11 mouse cellular contexts compared by ENCODE assay signal in genomic region chr6:91221094-91221493, GRCm38 (mm10). TPM values are rescaled to one million over a fixed set of nuclear protein-coding genes. Genes with fewer than 3 reads are reported as not detected.
DNase-seq lines count a peak whose midpoint lies in the region; ATAC-seq and TF ChIP-seq lines count a peak whose summit lies in the region.
"Had no signal": no experiment of that assay in that cellular context is flagged by ENCODE, and none has a peak within 500 bp of the region (broad histone marks: within the 10 kb centered on the region; RNA-seq: fewer than 3 reads in every experiment).

No protein-coding gene starts in this region.

- intact Hi-C loops in left cerebral cortex, postnatal 10 days (cut with DNase I), result no loop called here

- TF ChIP-seq EP300 in lung, postnatal 0 days (IDR thresholded peaks at IDR 0.05), result no peak

- no peak for TF ChIP-seq CTCF in lung, postnatal 0 days (IDR thresholded peaks at IDR 0.05)

- H3K27ac ChIP-seq in forebrain, embryonic 10.5 days, result peak overlapping the region; percentile 22; the same call in 1 of the 2 replicates
- H3K27ac ChIP-seq in forebrain, embryonic 12.5 days, result no peak overlapping the region
- H3K27ac ChIP-seq in lung, postnatal 0 days (ENCODE audit: low read length), result no peak overlapping the region
- H3K27ac ChIP-seq: intestine, embryonic 15.5 days; midbrain, embryonic 10.5 days had no signal

- no peak overlapping the region for H3K4me2 ChIP-seq in forebrain, embryonic 12.5 days
- no peak overlapping the region for H3K4me2 ChIP-seq in lung, postnatal 0 days (replicated peaks; ENCODE audit: low read depth, low read length)
- H3K4me2 ChIP-seq: intestine, embryonic 15.5 days had no signal

- DNase-seq in forebrain, embryonic 10.5 days (ENCODE audit: extremely low spot score, low spot score), result no peak
- DNase-seq in lung, postnatal 4 days, result peak; percentile 48 to 50
- DNase-seq in lung, postnatal 0 days (ENCODE audit: low spot score), result no peak
- DNase-seq in embryo, embryonic 11 days, result peak; percentile 58
- no peak for DNase-seq in layer of hippocampus, adult 9-11 months
- DNase-seq in left cerebral cortex, postnatal 10 days (ENCODE audit: extremely low spot score in 1 of 2, low spot score in 2 of 2), result no peak

- H3K9me3 ChIP-seq in forebrain, embryonic 10.5 days, result no peaks in the 10 kb centered on the region
- no peaks in the 10 kb centered on the region for H3K9me3 ChIP-seq in forebrain, embryonic 12.5 days
- H3K9me3 ChIP-seq in lung, postnatal 0 days (ENCODE audit: low read length), result no peaks in the 10 kb centered on the region
- H3K9me3 ChIP-seq: intestine, embryonic 15.5 days; midbrain, embryonic 10.5 days had no signal

- no peak overlapping the region for H3K4me3 ChIP-seq in forebrain, embryonic 10.5 days
- no peak overlapping the region for H3K4me3 ChIP-seq in forebrain, embryonic 12.5 days (replicated peaks)
- no peak overlapping the region for H3K4me3 ChIP-seq in lung, postnatal 0 days (ENCODE audit: low read depth, low read length)
- H3K4me3 ChIP-seq: intestine, embryonic 15.5 days; midbrain, embryonic 10.5 days had no signal

- H3K9ac ChIP-seq in forebrain, embryonic 12.5 days, result no peak overlapping the region
- H3K9ac ChIP-seq in lung, postnatal 0 days (replicated peaks; ENCODE audit: low read depth), result no peak overlapping the region
- H3K9ac ChIP-seq: intestine, embryonic 15.5 days had no signal

- peaks cover 37% of the 10 kb centered on the region for H3K4me1 ChIP-seq in forebrain, embryonic 10.5 days
- H3K4me1 ChIP-seq in forebrain, embryonic 12.5 days, result no peaks in the 10 kb centered on the region; the same call in 1 of the 2 replicates
- no peaks in the 10 kb centered on the region for H3K4me1 ChIP-seq in lung, postnatal 0 days (ENCODE audit: insufficient read depth, low read depth, low read length)
- H3K4me1 ChIP-seq: intestine, embryonic 15.5 days had no signal

- 0 out of 2 replicates have a peak, but pooled peaks cover under 1% of the 10 kb centered on the region for H3K27me3 ChIP-seq in forebrain, embryonic 10.5 days (ENCODE audit: poor library complexity, severe bottlenecking)
- H3K27me3 ChIP-seq in forebrain, embryonic 12.5 days, result peaks cover 4% of the 10 kb centered on the region; the same call in 1 of the 2 replicates
- no peaks in the 10 kb centered on the region for H3K27me3 ChIP-seq in lung, postnatal 0 days (replicated peaks; ENCODE audit: insufficient read depth, low read length)
- H3K27me3 ChIP-seq: intestine, embryonic 15.5 days had no signal

- WGBS in forebrain, embryonic 10.5 days, result 5% methylated on average over 3 of the region's 3 CpGs
- WGBS in forebrain, embryonic 12.5 days, result 3% methylated on average over 3 of the region's 3 CpGs
- WGBS in lung, postnatal 0 days, result 4% methylated on average over 3 of the region's 3 CpGs

- no peak for ATAC-seq in forebrain, embryonic 12.5 days (ENCODE audit: low FRiP score)
- ATAC-seq in lung, postnatal 0 days, result no peak
- peak; percentile 58 for ATAC-seq in megakaryocyte progenitor cell, adult 5-6 weeks (replicated peaks; ENCODE audit: poor library complexity)
- ATAC-seq: CD4-positive, CD25-positive, alpha-beta regulatory T cell, adult 4 months; intestine, embryonic 15.5 days had no signal

- no peaks in the 10 kb centered on the region for H3K36me3 ChIP-seq in forebrain, embryonic 10.5 days (replicated peaks)
- no peaks in the 10 kb centered on the region for H3K36me3 ChIP-seq in forebrain, embryonic 12.5 days (replicated peaks)
- no peaks in the 10 kb centered on the region for H3K36me3 ChIP-seq in lung, postnatal 0 days (ENCODE audit: insufficient read depth, low read length)
- H3K36me3 ChIP-seq: intestine, embryonic 15.5 days; midbrain, embryonic 10.5 days had no signal

RNA-seq across cellular contexts. Expression of gene Fbln2, which starts 8.8 kb away (rescaled TPM):
- polyA plus RNA-seq in forebrain, embryonic 10.5 days (2016; fragmentation: Nextera tagmentation; extraction: Ambion mirVana), result 30.5 and 35.4 TPM in 2 replicates
- polyA plus RNA-seq in forebrain, embryonic 12.5 days (2016; fragmentation: Nextera tagmentation; extraction: Ambion mirVana), result 39.4 and 45.6 TPM in 2 replicates
- 63.0 and 63.8 TPM in 2 replicates for polyA plus RNA-seq in lung, postnatal 0 days (2015; fragmentation: Nextera tagmentation; extraction: Ambion mirVana)
- not detected in 2 replicates for total RNA-seq in megakaryocyte progenitor cell, adult 5-6 weeks (2015)
- total RNA-seq in megakaryocyte progenitor cell, adult 5-6 weeks (2017), result not detected in 2 replicates
- 10 to 100 TPM in 1 of 2 experiments, 1 to 10 TPM in 1; 9.8 to 10.9 TPM for total RNA-seq in left cerebral cortex, postnatal 10 days (2021)

Comparison
In these comparisons a context has a peak if more than half of its experiments do, and no peak if none do; other contexts are left out.
1. DNase-seq: peak in lung, postnatal 4 days (2 of 2) and embryo, embryonic 11 days (single experiment); none in forebrain, embryonic 10.5 days (single experiment), lung, postnatal 0 days (single experiment), layer of hippocampus, adult 9-11 months (single experiment) and left cerebral cortex, postnatal 10 days (0 of 2).